Mouse (Mus musculus) G1E (cell line): ENCODE measurements around the gene Dnah8. TPM values are rescaled to one million over a fixed set of nuclear protein-coding genes. Genes with fewer than 3 reads are reported as not detected.
"Not testable (repeated sequence)": the region's sequence is repeated elsewhere in the genome, so short reads cannot be mapped to it uniquely, and the experiment has no call there.

Experiments used
- ATAC-seq: 2 replicates; pipeline ENCODE4 v1.8.0; 2016; ENCODE audit warnings: mild to moderate bottlenecking; ENCODE audit not compliant: insufficient number of reproducible peaks, poor library complexity, low FRiP score, severe bottlenecking; ENCODE audit errors: extremely low read depth
- DNase-seq: peaks from one replicate; pipeline ENCODE4 v3.0.0; 2012; ENCODE audit warnings: low spot score
- H3K27me3 ChIP-seq: 2 replicates; pipeline ENCODE4 v1.6.1; 2012; ENCODE audit warnings: mild to moderate bottlenecking, low read length, inconsistent platforms; ENCODE audit not compliant: insufficient read depth
- H3K36me3 ChIP-seq: replicated peaks from 2 replicates; pipeline ENCODE3; 2012; ENCODE audit warnings: mild to moderate bottlenecking, inconsistent platforms
- H3K4me1 ChIP-seq: 2 replicates; pipeline ENCODE4 v1.6.1; 2012; ENCODE audit warnings: low read depth, low read length, inconsistent platforms, mixed read lengths; ENCODE audit not compliant: insufficient read depth
- H3K4me3 ChIP-seq: 2 replicates; pipeline ENCODE4 v1.5.1; 2012; ENCODE audit warnings: low read depth, mild to moderate bottlenecking, inconsistent platforms, low read length, moderate library complexity, mixed read lengths
- H3K9me3 ChIP-seq: replicated peaks from 2 replicates; pipeline ENCODE4 v1.6.1; 2012; ENCODE audit warnings: inconsistent platforms
- CTCF ChIP-seq: IDR thresholded peaks from 2 replicates; pipeline ENCODE4 v1.5.1; 2012; ENCODE audit warnings: low read depth, low read length, inconsistent platforms, mixed read lengths
- GATA1 ChIP-seq: IDR thresholded peaks from 2 replicates; pipeline ENCODE4 v1.6.1; 2012; ENCODE audit warnings: borderline replicate concordance, low read length, inconsistent platforms, mixed read lengths
- GATA2 ChIP-seq: IDR thresholded peaks from 2 replicates; pipeline ENCODE4 v1.6.1; 2012; ENCODE audit warnings: low read depth, low read length, inconsistent platforms, borderline replicate concordance
- POLR2AphosphoS5 ChIP-seq: IDR thresholded peaks from 2 replicates; pipeline ENCODE4 v1.6.1; 2012; ENCODE audit warnings: low read depth, low read length, inconsistent platforms; ENCODE audit not compliant: insufficient replicate concordance
- TAL1 ChIP-seq: conservative IDR thresholded peaks from 2 replicates; pipeline ENCODE4 v1.6.1; 2012; ENCODE audit warnings: low read depth, low read length, inconsistent platforms, mixed read lengths
- polyA plus RNA-seq: library from polyadenylated mRNA; stranded (reverse); fragments of >175 nt; gene quantifications from 2 replicates; pipeline ENCODE4 v1.2.3, GENCODE M21; 2012
- total RNA-seq, 2 experiments: library from RNA; stranded (forward) in 1 of 2; stranded (reverse) in 1 of 2; fragments of 200-1000 nt in 1 of 2; fragments of >200 nt in 1 of 2; fragmentation: Nextera tagmentation in 1 of 2; gene quantifications; 2 replicates each; pipeline ENCODE4 v1.2.3; 2014 to 2017

Dnah8 gene
- total and polyA plus RNA-seq, 3 experiments: 3.5 to 49.3 (median 42.5) TPM

GRCm38 (mm10) chr17:30620548-30620947, 3.6 kb upstream of the Dnah8 start:
- Histone ChIP-seq H3K9me3 (peaks cover 25% of the 10 kb centered on the region), H3K27me3 (no peaks in the 10 kb centered on the region), H3K4me3 (no peak overlapping the region), H3K4me1 (peaks cover 27% of the 10 kb centered on the region), H3K36me3 (peaks cover 14% of the 10 kb centered on the region)
- ATAC-seq (no peak), DNase-seq (no peak)
- TF ChIP-seq GATA1: no peak
- TF ChIP-seq CTCF: no peak
- TF ChIP-seq POLR2AphosphoS5: no peak
- TF ChIP-seq TAL1: no peak
- no peak for TF ChIP-seq GATA2

- Histone ChIP-seq H3K9me3 (peaks cover 22% of the 10 kb centered on the region), H3K4me3 (no peak overlapping the region), H3K36me3 (peaks cover 14% of the 10 kb centered on the region), H3K4me1 (peaks cover 18% of the 10 kb centered on the region), H3K27me3 (no peaks in the 10 kb centered on the region)
- ATAC-seq (no peak), DNase-seq (no peak)
- 0 out of 2 replicates have a peak, but pooled peaks have one; percentile 7 for TF ChIP-seq CTCF
- TF ChIP-seq GATA2: no peak
Observed at GRCm38 (mm10) chr17:30621450-30621849, 2.7 kb upstream of the Dnah8 start.

- Histone ChIP-seq H3K4me1 (peaks cover 9% of the 10 kb centered on the region; the same call in 1 of the 2 replicates), H3K9me3 (peaks cover 11% of the 10 kb centered on the region), H3K27me3 (no peaks in the 10 kb centered on the region), H3K4me3 (no peak overlapping the region), H3K36me3 (peaks cover 14% of the 10 kb centered on the region)
- TF ChIP-seq CTCF (no peak), TAL1 (no peak), GATA2 (no peak)
- ATAC-seq (no peak), DNase-seq (no peak)
Observed at GRCm38 (mm10) chr17:30623200-30623599, 954 bp upstream of the Dnah8 start.

GRCm38 (mm10) chr17:30626719-30627118, 2.6 kb downstream of the Dnah8 start, which contains the start of gene Glo1:
Gene Glo1 (minus strand): TSS chr17:30626871.
- DNase-seq, H3K4me3 ChIP-seq, H3K4me1 ChIP-seq, H3K27me3 ChIP-seq: not testable (repeated sequence)
- peak; percentile 62 for ATAC-seq
- peaks cover 16% of the 10 kb centered on the region for H3K9me3 ChIP-seq
- H3K36me3 ChIP-seq: peaks cover 22% of the 10 kb centered on the region

- no peak overlapping the region for H3K4me3 ChIP-seq
- peaks cover 55% of the 10 kb centered on the region for H3K36me3 ChIP-seq
- no peaks in the 10 kb centered on the region; the same call in 1 of the 2 replicates for H3K27me3 ChIP-seq
- H3K4me1 ChIP-seq: peaks cover 19% of the 10 kb centered on the region
- no peak for DNase-seq
- no peak for ATAC-seq
- H3K9me3 ChIP-seq: no peaks in the 10 kb centered on the region
- no peak for TF ChIP-seq TAL1
- no peak for TF ChIP-seq CTCF
- no peak for TF ChIP-seq POLR2AphosphoS5
- TF ChIP-seq GATA1: no peak
- TF ChIP-seq GATA2: no peak
Observed at GRCm38 (mm10) chr17:30635367-30635766, 11.2 kb downstream of the Dnah8 start.

- Histone ChIP-seq H3K4me3 (no peak overlapping the region), H3K9me3 (no peaks in the 10 kb centered on the region), H3K4me1 (peaks cover 15% of the 10 kb centered on the region), H3K36me3 (peaks cover 69% of the 10 kb centered on the region), H3K27me3 (no peaks in the 10 kb centered on the region; the same call in 1 of the 2 replicates)
- DNase-seq (no peak), ATAC-seq (no peak)
- TF ChIP-seq GATA1 (no peak), POLR2AphosphoS5 (no peak), CTCF (no peak), TAL1 (no peak), GATA2 (no peak)
Observed at GRCm38 (mm10) chr17:30637714-30638113, 13.6 kb downstream of the Dnah8 start.

GRCm38 (mm10) chr17:30638996-30639395, 14.8 kb downstream of the Dnah8 start:
- Histone ChIP-seq H3K9me3 (no peaks in the 10 kb centered on the region), H3K36me3 (peaks cover 73% of the 10 kb centered on the region), H3K27me3 (no peaks in the 10 kb centered on the region; the same call in 1 of the 2 replicates), H3K4me1 (peaks cover 15% of the 10 kb centered on the region), H3K4me3 (no peak overlapping the region)
- ATAC-seq: no peak
- no peak for DNase-seq
- TF ChIP-seq GATA2 (no peak), TAL1 (no peak), CTCF (no peak), POLR2AphosphoS5 (no peak), GATA1 (no peak)
